Mouse (Mus musculus): Measurements from ENCODE around the gene Olfr692. TPM values are rescaled to one million over a fixed set of nuclear protein-coding genes. Genes with fewer than 3 reads are reported as not detected.

The Olfr692 gene
- not detected in 2 replicates for total RNA-seq (2023)

DNA sequence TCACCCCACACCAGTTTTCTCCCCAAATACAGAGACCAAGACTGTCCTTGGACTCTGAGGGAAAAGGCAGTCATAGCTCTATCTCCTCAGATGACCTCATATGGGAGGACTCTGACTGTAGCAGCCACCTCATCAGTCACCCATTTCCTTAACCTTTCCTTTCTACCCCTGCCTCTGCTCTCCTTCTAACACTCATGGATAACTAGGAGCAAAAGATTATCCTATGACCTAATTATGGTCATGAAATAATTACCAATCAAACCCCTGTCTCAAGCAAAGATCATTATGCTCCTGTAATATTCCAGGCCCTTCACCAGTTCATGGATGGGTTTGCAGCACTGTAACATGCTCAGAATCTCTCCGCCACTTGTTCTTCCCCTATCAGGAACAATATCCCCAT is at the start of gene Olfr692:
Gene Olfr692, plus strand, starts transcription at position 301 of the 400 bp plus-strand sequence.

GRCm38 (mm10) chr7:105334004-105334403 is 34.0 kb upstream of the Olfr692 start, which contains the start of gene Olfr690:
Olfr690 (minus strand) TSS chr7:105334104.

GRCm38 (mm10) chr7:105342170-105342569 is 25.9 kb upstream of the Olfr692 start, which contains the start of gene Olfr691:
Olfr691 (minus strand) TSS chr7:105342270.

DNA sequence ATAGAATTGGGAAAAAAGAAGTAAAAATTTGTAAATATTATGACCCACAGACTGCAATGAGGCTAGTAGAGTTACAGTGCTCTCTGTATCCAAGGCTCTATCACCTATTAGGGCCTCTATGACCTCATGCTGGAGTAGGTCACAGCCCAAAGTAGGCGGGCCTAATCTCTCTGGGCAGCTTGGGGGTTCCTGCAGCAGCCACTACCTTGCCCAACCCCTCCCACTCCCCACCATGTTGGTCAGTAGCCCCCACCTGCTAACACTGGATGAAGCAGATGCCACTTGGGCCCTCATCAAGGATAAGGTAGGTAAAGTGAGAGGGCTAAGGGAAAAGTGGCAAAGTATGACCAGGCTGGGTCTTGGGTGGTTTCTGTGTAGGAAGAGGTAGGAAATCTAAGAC is 6.8 kb downstream of the Olfr692 start, which contains the start of gene Gm5901:
Gene Gm5901, plus strand, starts transcription at position 173 of the 400 bp plus-strand sequence.

DNA sequence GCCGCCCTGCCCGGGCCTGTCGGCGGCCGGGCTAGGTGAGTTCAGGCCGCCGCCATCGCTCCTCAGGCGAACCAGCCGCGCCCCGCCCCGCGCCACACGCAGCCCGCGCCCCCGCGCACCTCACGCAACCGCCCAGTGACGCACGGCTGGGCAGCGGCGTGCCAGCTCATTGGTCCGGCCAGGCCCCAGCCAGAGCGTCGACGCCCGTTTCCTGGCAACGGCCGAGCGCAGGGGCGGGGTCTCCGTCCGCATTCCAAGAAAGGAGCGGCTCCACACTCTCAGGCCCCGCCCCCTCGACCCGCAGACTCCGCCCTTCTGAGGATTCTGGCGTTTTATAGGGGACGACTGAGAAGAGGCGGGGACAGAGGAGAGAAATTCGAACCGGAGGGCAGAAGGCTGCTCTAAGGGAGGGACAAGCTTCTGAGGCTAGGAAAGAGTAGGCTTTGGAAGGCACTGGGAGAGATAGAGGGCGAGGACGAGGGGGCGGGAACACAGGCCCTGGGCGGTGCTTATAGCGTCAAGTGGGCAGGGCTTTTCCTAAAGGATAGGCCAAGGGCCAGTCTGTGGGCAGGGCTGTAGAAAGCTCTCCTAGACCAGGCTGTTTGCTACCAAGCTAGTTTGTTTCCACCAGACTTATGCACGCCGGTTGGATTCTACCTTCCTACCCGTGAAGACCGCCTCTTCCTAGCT is 32.0 kb downstream of the Olfr692 start, which contains the start of gene Fam160a2:
Gene Fam160a2, minus strand, starts transcription at position 120 of the 690 bp plus-strand sequence.

GRCm38 (mm10) chr7:105404268-105404667 is 36.2 kb downstream of the Olfr692 start, which contains the start of gene Cnga4:
Cnga4 (plus strand) TSS chr7:105404568.

Other genes with a start within 250 kb of the Olfr692 start
- gene Olfr683, start 221.2 kb upstream of the Olfr692 start, total RNA-seq (2023) = not detected in 2 replicates
- gene Olfr684, start 204.6 kb upstream of the Olfr692 start, total RNA-seq (2023) = not detected in 2 replicates
- gene Olfr685, start 182.2 kb upstream of the Olfr692 start, total RNA-seq (2023) = not detected in 2 replicates
- not detected in 2 replicates for gene Olfr686, start 160.7 kb upstream of the Olfr692 start, total RNA-seq (2023)
- not detected in 2 replicates for gene Olfr688, start 80.1 kb upstream of the Olfr692 start, total RNA-seq (2023)
- gene Olfr689, start 57.1 kb upstream of the Olfr692 start, total RNA-seq (2023) = not detected in 2 replicates
- gene Olfr690, start 34.1 kb upstream of the Olfr692 start, total RNA-seq (2023) = not detected in 2 replicates
- 0.27 and 0.32 TPM in 2 replicates for gene Olfr691, start 26.0 kb upstream of the Olfr692 start, total RNA-seq (2023)
- gene Gm5901, start 6.8 kb downstream of the Olfr692 start, total RNA-seq (2023) = not detected in 2 replicates
- 152 and 227 TPM in 2 replicates for gene Fam160a2, start 31.8 kb downstream of the Olfr692 start, total RNA-seq (2023)
- gene Cnga4, start 36.3 kb downstream of the Olfr692 start, total RNA-seq (2023) = 0.86 and 1.1 TPM in 2 replicates
- gene Cckbr, start 57.5 kb downstream of the Olfr692 start, total RNA-seq (2023) = not detected in 2 replicates
- not detected in 2 replicates for gene Cavin3, start 114.1 kb downstream of the Olfr692 start, total RNA-seq (2023)
- 19.4 and 20.6 TPM in 2 replicates for gene Smpd1, start 186.1 kb downstream of the Olfr692 start, total RNA-seq (2023)
- gene Apbb1, start 213.4 kb downstream of the Olfr692 start, total RNA-seq (2023) = 1.5 and 1.6 TPM in 2 replicates
- gene Hpx, start 231.9 kb downstream of the Olfr692 start, total RNA-seq (2023) = not detected in 2 replicates